Mouse (Mus musculus): ENCODE results near the gene Man2b1. TPM values are rescaled to one million over a fixed set of nuclear protein-coding genes. Genes with fewer than 3 reads are reported as not detected.

The Man2b1 gene
- 29.7 and 33.7 TPM in 2 replicates for total RNA-seq (2014; rRNA removed)
- 18.7 and 19.7 TPM in 2 replicates for polyA plus RNA-seq (2015; fragmentation: Nextera tagmentation; extraction: Ambion mirVana)

GRCm38 (mm10) chr8:85083108-85083813, at the start of gene Man2b1:
Gene Man2b1, plus strand, starts transcription at chr8:85083270.
- Histone ChIP-seq H3K27ac (ENCODE audit: low read depth, low read length) (0 out of 2 replicates have a peak within 1 kb of the TSS, but pooled peaks have one; percentile 12), H3K4me2 (ENCODE audit: low read depth, low read length, poor library complexity, severe bottlenecking) (peak within 1 kb of the TSS; percentile 69), H3K9ac (replicated peaks; ENCODE audit: low read length, poor library complexity, severe bottlenecking) (peak within 1 kb of the TSS; percentile 60), H3K4me3 (ENCODE audit: low read depth, low read length) (peak within 1 kb of the TSS; percentile 49), H3K9me3 (ENCODE audit: low read length) (no peaks in the 10 kb centered on the region), H3K27me3 (ENCODE audit: insufficient read depth, low read length) (no peaks in the 10 kb centered on the region), H3K4me1 (ENCODE audit: insufficient read depth, low read length) (0 out of 2 replicates have a peak, but pooled peaks cover 5% of the 10 kb centered on the region), H3K36me3 (ENCODE audit: insufficient read depth, low read length) (peaks cover 3% of the 10 kb centered on the region; the same call in 1 of the 2 replicates)
- TF ChIP-seq CTCF (IDR thresholded peaks at IDR 0.05), result peak; percentile 60
- ATAC-seq (ENCODE audit: low FRiP score) (peak; percentile 86), DNase-seq (ENCODE audit: low spot score) (peak; percentile 87)
- 2% methylated on average over 30 of the region's 30 CpGs for WGBS

- ATAC-seq (ENCODE audit: low FRiP score), result no peak
- no peak for TF ChIP-seq CTCF (IDR thresholded peaks at IDR 0.05)
- DNase-seq (ENCODE audit: low spot score), result no peak
- Histone ChIP-seq H3K4me2 (ENCODE audit: low read depth, low read length, poor library complexity, severe bottlenecking) (no peak overlapping the region), H3K27me3 (ENCODE audit: insufficient read depth, low read length) (no peaks in the 10 kb centered on the region), H3K9me3 (ENCODE audit: low read length) (no peaks in the 10 kb centered on the region), H3K4me1 (ENCODE audit: insufficient read depth, low read length) (peaks cover 5% of the 10 kb centered on the region; the same call in 1 of the 2 replicates), H3K27ac (ENCODE audit: low read depth, low read length) (no peak overlapping the region), H3K4me3 (ENCODE audit: low read depth, low read length) (no peak overlapping the region), H3K9ac (replicated peaks; ENCODE audit: low read length, poor library complexity, severe bottlenecking) (no peak overlapping the region), H3K36me3 (ENCODE audit: insufficient read depth, low read length) (peaks cover 23% of the 10 kb centered on the region)
- WGBS, result 65% methylated on average over 1 of the region's 1 CpGs
These were observed 49.2 kb upstream of the Man2b1 start for GRCm38 (mm10) chr8:85033867-85034266.

GRCm38 (mm10) chr8:85034764-85035163, 48.3 kb upstream of the Man2b1 start:
- H3K4me1 ChIP-seq (ENCODE audit: insufficient read depth, low read length), result peaks cover 5% of the 10 kb centered on the region; the same call in 1 of the 2 replicates
- no peak overlapping the region for H3K27ac ChIP-seq (ENCODE audit: low read depth, low read length)
- peak overlapping the region; percentile 80 for H3K4me2 ChIP-seq (ENCODE audit: low read depth, low read length, poor library complexity, severe bottlenecking)
- no peaks in the 10 kb centered on the region for H3K9me3 ChIP-seq (ENCODE audit: low read length)
- H3K36me3 ChIP-seq (ENCODE audit: insufficient read depth, low read length), result peaks cover 21% of the 10 kb centered on the region
- DNase-seq (ENCODE audit: low spot score) (peak; percentile 92), ATAC-seq (ENCODE audit: low FRiP score) (no peak)
- H3K9ac ChIP-seq (replicated peaks; ENCODE audit: low read length, poor library complexity, severe bottlenecking), result no peak overlapping the region
- H3K27me3 ChIP-seq (ENCODE audit: insufficient read depth, low read length), result no peaks in the 10 kb centered on the region
- 12% methylated on average over 12 of the region's 13 CpGs for WGBS
- no peak for TF ChIP-seq CTCF (IDR thresholded peaks at IDR 0.05)
- H3K4me3 ChIP-seq (ENCODE audit: low read depth, low read length), result peak overlapping the region; percentile 88; the same call in 1 of the 2 replicates

- no peak for TF ChIP-seq CTCF (IDR thresholded peaks at IDR 0.05)
- Histone ChIP-seq H3K4me2 (ENCODE audit: low read depth, low read length, poor library complexity, severe bottlenecking) (peak overlapping the region; percentile 80), H3K9me3 (ENCODE audit: low read length) (no peaks in the 10 kb centered on the region), H3K4me3 (ENCODE audit: low read depth, low read length) (peak overlapping the region; percentile 88), H3K4me1 (ENCODE audit: insufficient read depth, low read length) (peaks cover 5% of the 10 kb centered on the region; the same call in 1 of the 2 replicates), H3K36me3 (ENCODE audit: insufficient read depth, low read length) (peaks cover 16% of the 10 kb centered on the region), H3K27ac (ENCODE audit: low read depth, low read length) (no peak overlapping the region), H3K9ac (replicated peaks; ENCODE audit: low read length, poor library complexity, severe bottlenecking) (no peak overlapping the region), H3K27me3 (ENCODE audit: insufficient read depth, low read length) (no peaks in the 10 kb centered on the region)
- 6% methylated on average over 12 of the region's 12 CpGs for WGBS
- DNase-seq (ENCODE audit: low spot score) (no peak), ATAC-seq (ENCODE audit: low FRiP score) (no peak)
These were observed 47.8 kb upstream of the Man2b1 start for GRCm38 (mm10) chr8:85035165-85035727.

GRCm38 (mm10) chr8:85035728-85036310, 47.3 kb upstream of the Man2b1 start:
- WGBS, result 1% methylated on average over 15 of the region's 15 CpGs
- ATAC-seq (ENCODE audit: low FRiP score), result peak; percentile 6; the same call in 1 of the 2 replicates

More at GRCm38 (mm10) chr8:85035728-85036310, 47.3 kb upstream of the Man2b1 start:
- H3K4me3 ChIP-seq (ENCODE audit: low read depth, low read length), result peak overlapping the region; percentile 88
- peak overlapping the region; percentile 95 for H3K9ac ChIP-seq (replicated peaks; ENCODE audit: low read length, poor library complexity, severe bottlenecking)
- H3K27me3 ChIP-seq (ENCODE audit: insufficient read depth, low read length), result no peaks in the 10 kb centered on the region
- no peaks in the 10 kb centered on the region for H3K9me3 ChIP-seq (ENCODE audit: low read length)
- peaks cover 5% of the 10 kb centered on the region; the same call in 1 of the 2 replicates for H3K4me1 ChIP-seq (ENCODE audit: insufficient read depth, low read length)
- peak overlapping the region; percentile 80 for H3K4me2 ChIP-seq (ENCODE audit: low read depth, low read length, poor library complexity, severe bottlenecking)
- peak; percentile 9 for DNase-seq (ENCODE audit: low spot score)
- TF ChIP-seq CTCF (IDR thresholded peaks at IDR 0.05), result no peak
- H3K36me3 ChIP-seq (ENCODE audit: insufficient read depth, low read length), result peaks cover 16% of the 10 kb centered on the region
- peak overlapping the region; percentile 96 for H3K27ac ChIP-seq (ENCODE audit: low read depth, low read length)
